Mouse (Mus musculus) kidney, adult 2 months (tissue): ENCODE results near the gene Frmpd1. TPM values are rescaled to one million over a fixed set of nuclear protein-coding genes. Genes with fewer than 3 reads are reported as not detected.

Source experiments
- DNase-seq: peaks from one replicate; pipeline ENCODE4 v3.0.0; 2021
- H3K27ac ChIP-seq: fragments of 200-500 bp; 2 replicates; pipeline ENCODE4 v1.5.1; 2012; ENCODE audit warnings: low read depth, low read length, control low read depth, inconsistent platforms; ENCODE audit not compliant: insufficient read depth
- H3K27me3 ChIP-seq: fragments of 200-500 bp; replicated peaks from 2 replicates; pipeline ENCODE4 v1.6.1; 2012; ENCODE audit warnings: mild to moderate bottlenecking, moderate library complexity, low read length, inconsistent platforms; ENCODE audit not compliant: control insufficient read depth, insufficient read depth
- H3K36me3 ChIP-seq: fragments of 200-500 bp; 2 replicates; pipeline ENCODE4 v1.6.1; 2012; ENCODE audit warnings: mild to moderate bottlenecking, moderate library complexity, low read length, inconsistent platforms; ENCODE audit not compliant: control insufficient read depth, insufficient read depth
- H3K4me1 ChIP-seq: fragments of 200-500 bp; 2 replicates; pipeline ENCODE4 v1.6.1; 2011; ENCODE audit warnings: low read length; ENCODE audit not compliant: control insufficient read depth, insufficient read depth
- H3K4me3 ChIP-seq: fragments of 200-500 bp; 2 replicates; pipeline ENCODE4 v1.5.1; 2011; ENCODE audit warnings: mild to moderate bottlenecking, low read depth, low read length, control low read depth; ENCODE audit not compliant: insufficient read depth
- CTCF ChIP-seq: fragments of 200-500 bp; conservative IDR thresholded peaks from 2 replicates; pipeline ENCODE4 v1.5.1; 2011; ENCODE audit warnings: low read depth, mild to moderate bottlenecking, control low read depth, low read length, moderate library complexity, mixed read lengths; ENCODE audit not compliant: insufficient read depth, insufficient read length
- POLR2A ChIP-seq: fragments of 200-500 bp; IDR thresholded peaks from one replicate; pipeline ENCODE4 v1.6.1; 2011; ENCODE audit warnings: low read depth, low read length, control low read depth
- WGBS: fragments of 180-500 bp; shearing (Covaris S2); methylation state at CpG from one replicate; pipeline ENCODE4 v1.1.7; 2018; 5-methylcytosine and 5-hydroxymethylcytosine counted together
- polyA plus RNA-seq: library from polyadenylated mRNA; depleted of rRNA; stranded (reverse); fragments of >200 nt; gene quantifications from 2 replicates; pipeline ENCODE4 v1.2.3, GENCODE M21; 2012; rRNA removed

Gene Frmpd1
- 0.46 and 0.56 TPM in 2 replicates for polyA plus RNA-seq

DNA sequence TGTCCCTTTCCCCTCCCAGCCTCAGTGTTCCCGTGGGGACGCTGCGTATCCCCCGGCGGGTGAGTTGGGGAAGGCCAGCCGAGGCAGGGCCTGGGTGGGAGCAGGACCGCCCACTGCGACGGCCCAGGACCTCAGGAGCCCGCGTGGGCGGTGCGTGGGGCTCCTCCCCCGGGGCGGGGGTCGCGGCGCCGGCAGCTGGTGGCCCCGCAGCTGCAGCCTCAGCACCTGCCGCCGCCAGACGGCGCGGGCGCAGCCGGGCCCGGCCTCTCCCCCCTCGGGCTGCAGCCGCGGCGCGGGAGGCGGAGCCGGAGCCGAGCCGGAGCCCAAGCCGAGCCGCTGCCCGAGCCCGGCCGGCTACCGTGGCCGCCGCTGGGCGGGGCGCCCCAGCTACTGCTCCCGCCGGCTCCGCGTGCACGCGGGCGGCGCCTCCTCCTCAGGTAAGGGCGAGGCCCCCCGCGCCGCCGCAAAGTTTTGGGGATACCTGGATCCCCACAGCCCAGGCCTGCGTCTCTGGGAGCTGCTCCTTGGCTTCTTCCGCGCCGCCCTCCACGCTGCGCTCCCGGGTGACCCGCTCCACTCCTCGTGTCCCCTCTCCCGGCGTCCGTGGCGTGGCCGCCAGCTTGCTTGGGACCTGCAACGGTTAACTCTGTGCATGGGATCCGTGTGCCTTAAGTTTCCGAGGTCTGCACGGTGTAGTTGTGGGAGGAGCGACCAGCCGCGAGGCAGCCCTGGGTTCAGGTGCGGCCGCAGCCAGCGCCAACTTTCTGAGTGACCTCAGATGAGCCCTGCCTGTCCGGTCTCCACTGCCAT is at the start of gene Frmpd1:
Frmpd1 (plus strand) TSS at position 355 of the 810 bp plus-strand sequence.
- no peak for TF ChIP-seq POLR2A
- TF ChIP-seq CTCF = no peak
- no peaks in the 10 kb centered on the region for H3K27me3 ChIP-seq
- H3K4me1 ChIP-seq = no peaks in the 10 kb centered on the region; the same call in 1 of the 2 replicates
- WGBS = 1% methylated on average over 84 of the region's 85 CpGs
- DNase-seq = peak; percentile 62
- H3K4me3 ChIP-seq = peak within 1 kb of the TSS; percentile 66
- H3K36me3 ChIP-seq = no peaks in the 10 kb centered on the region
- H3K27ac ChIP-seq = no peak within 1 kb of the TSS

DNA sequence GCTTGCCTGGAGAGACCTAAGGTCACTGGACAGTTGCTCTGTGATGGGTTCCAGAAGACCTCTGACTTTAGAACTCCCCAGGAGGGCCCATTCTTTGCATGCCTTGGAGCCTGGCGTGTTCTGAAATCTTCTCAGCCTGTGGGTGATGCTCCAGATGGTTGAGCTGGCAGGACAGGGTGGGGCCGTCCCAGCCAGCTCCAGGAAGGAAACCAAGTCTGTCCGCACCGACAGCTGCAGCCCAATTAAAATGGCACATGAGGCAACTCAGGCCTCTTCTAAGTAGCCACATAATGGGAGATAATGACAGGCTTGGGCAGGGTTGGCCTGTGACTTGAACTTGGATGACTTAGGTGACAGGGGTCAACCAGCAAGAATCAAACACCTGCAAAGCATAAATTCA is 47.0 kb upstream of the Frmpd1 start:
- H3K4me3 ChIP-seq = no peak overlapping the region
- no peaks in the 10 kb centered on the region for H3K36me3 ChIP-seq
- TF ChIP-seq POLR2A (no peak), CTCF (no peak)
- WGBS = 23% methylated on average over 4 of the region's 4 CpGs
- H3K27me3 ChIP-seq = no peaks in the 10 kb centered on the region
- peak; percentile 41 for DNase-seq
- no peaks in the 10 kb centered on the region for H3K4me1 ChIP-seq
- no peak overlapping the region for H3K27ac ChIP-seq

DNA sequence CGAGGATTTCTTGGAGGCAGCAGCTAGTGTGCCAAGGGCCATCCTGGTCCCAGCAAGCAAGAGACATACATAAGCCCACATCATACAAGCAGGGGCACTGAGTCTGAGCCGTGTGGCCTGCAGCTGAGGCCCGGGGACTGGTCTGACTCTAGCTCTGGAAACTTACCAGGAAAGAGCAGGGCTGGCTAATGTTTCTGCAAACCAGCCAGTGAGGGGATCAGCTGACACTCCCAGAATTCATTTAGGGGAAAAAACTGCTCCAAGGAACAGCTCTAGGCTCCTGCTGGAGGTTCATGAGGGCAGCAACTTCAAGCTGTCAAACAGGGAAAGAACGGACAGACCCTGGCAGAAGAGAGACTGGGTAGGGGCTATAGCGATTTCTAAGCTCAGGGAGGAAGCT is 42.8 kb upstream of the Frmpd1 start:
- H3K4me1 ChIP-seq = no peaks in the 10 kb centered on the region
- no peak overlapping the region for H3K4me3 ChIP-seq
- 54% methylated on average over 5 of the region's 5 CpGs for WGBS
- H3K27me3 ChIP-seq = no peaks in the 10 kb centered on the region
- TF ChIP-seq CTCF (no peak), POLR2A (no peak)
- H3K27ac ChIP-seq = no peak overlapping the region
- H3K36me3 ChIP-seq = no peaks in the 10 kb centered on the region
- no peak for DNase-seq

DNA sequence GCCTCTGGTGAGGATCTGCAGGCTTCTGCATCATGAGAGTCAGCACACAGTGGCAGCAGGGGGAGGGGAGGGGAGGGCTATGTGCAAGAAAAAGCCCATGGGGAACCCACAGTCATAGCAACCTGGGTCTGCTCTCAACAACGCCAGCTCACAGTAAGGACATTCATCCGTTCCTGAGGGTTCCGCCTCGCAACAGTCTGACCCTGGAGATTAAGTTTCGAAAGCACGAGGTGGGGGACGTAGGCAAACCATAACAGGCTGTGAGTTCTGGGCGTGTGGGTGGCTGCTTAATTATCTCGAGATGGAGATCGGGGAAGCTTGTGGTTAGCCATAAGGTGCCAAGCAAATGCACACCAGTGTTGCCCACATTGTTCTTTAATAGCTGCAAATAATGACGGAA is 42.3 kb upstream of the Frmpd1 start:
- H3K27me3 ChIP-seq = no peaks in the 10 kb centered on the region
- TF ChIP-seq POLR2A = no peak
- TF ChIP-seq CTCF = no peak
- H3K4me1 ChIP-seq = no peaks in the 10 kb centered on the region
- no peaks in the 10 kb centered on the region for H3K36me3 ChIP-seq
- no peak overlapping the region for H3K27ac ChIP-seq
- 34% methylated on average over 11 of the region's 11 CpGs for WGBS
- no peak overlapping the region for H3K4me3 ChIP-seq
- DNase-seq = no peak

DNA sequence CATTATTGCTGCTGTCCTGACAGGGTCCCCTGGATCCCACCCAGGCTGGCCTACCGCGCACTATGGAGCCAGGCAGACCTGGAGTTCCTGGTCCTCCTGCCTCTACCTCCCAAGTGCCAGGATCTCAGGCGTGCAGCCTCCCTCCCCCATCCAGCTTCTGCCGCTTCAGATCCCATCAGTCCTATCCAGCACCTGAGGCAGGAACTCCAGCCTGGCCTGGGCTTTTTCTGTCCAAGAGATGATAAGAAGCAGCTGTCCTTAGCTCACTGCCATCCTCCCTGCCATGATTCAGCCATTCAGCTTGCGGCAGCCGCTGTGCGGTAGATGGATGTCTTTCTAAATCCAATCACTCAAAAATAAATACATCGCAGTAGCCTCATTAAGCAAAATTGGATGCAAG is 41.7 kb upstream of the Frmpd1 start:
- DNase-seq = no peak
- WGBS = 72% methylated on average over 8 of the region's 8 CpGs
- no peaks in the 10 kb centered on the region for H3K27me3 ChIP-seq
- H3K27ac ChIP-seq = no peak overlapping the region
- no peak overlapping the region for H3K4me3 ChIP-seq
- no peaks in the 10 kb centered on the region for H3K4me1 ChIP-seq
- TF ChIP-seq POLR2A (no peak), CTCF (no peak)
- H3K36me3 ChIP-seq = no peaks in the 10 kb centered on the region

DNA sequence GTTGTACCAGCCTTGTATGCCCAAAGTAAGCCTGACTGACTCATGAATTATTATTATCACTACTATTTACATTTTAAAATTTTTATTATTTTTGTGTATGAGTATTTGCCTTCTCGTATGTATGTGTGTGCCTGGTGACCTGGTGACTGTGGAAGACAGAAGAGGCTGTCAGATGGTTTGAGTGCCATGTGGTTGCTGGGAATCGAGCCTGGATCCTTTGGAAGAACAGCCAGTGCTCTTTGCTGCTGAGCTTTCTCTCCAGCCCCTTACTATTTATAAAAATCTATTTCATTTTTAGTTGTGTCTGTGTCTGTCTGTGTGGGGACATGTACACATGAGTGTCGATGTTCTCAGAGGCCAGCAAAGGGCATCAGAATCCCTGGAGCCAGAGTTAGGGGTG is 28.2 kb upstream of the Frmpd1 start:
- Histone ChIP-seq H3K36me3 (no peaks in the 10 kb centered on the region), H3K27me3 (no peaks in the 10 kb centered on the region), H3K4me3 (no peak overlapping the region), H3K4me1 (no peaks in the 10 kb centered on the region), H3K27ac (no peak overlapping the region)
- no peak for DNase-seq
- WGBS = 76% methylated on average over 3 of the region's 3 CpGs
- TF ChIP-seq CTCF (no peak), POLR2A (no peak)

DNA sequence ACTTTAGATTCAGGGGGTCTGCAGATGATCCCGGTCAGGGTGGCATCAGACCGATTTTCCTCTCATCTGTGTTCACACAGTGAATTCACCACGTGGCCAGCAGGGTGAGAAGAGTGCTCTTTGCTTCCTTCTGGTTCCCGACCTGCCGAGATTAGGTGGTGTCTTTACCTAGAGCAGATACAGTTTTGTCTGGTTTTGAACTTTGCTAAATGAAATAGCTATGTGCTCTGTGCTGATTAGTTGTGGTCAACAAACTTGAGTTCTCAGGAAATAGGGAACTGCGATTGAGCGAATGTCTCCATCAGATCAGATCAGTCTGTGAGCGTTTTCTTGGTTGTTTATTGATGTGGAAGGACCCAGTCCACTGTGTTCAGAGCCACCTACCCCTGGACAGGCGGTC is 26.1 kb upstream of the Frmpd1 start:
- no peak overlapping the region for H3K4me3 ChIP-seq
- no peaks in the 10 kb centered on the region for H3K27me3 ChIP-seq
- 74% methylated on average over 9 of the region's 9 CpGs for WGBS
- no peak for TF ChIP-seq CTCF
- no peak for TF ChIP-seq POLR2A
- H3K27ac ChIP-seq = no peak overlapping the region
- H3K4me1 ChIP-seq = no peaks in the 10 kb centered on the region
- no peak for DNase-seq
- no peaks in the 10 kb centered on the region for H3K36me3 ChIP-seq
